ENCODE assay signal across 24 mouse cellular contexts in genomic region chr1:136714077-136714476, GRCm38 (mm10).
A peak's percentile ranks its signal among the peaks of the same experiment; 100 is the strongest.
DNase-seq lines count a peak whose midpoint lies in the region; ATAC-seq and TF ChIP-seq lines count a peak whose summit lies in the region.
"Had no signal": no experiment of that assay in that cellular context is flagged by ENCODE, and none has a peak within 500 bp of the region (broad histone marks: within the 10 kb centered on the region; RNA-seq: fewer than 3 reads in every experiment).

No protein-coding gene starts in this region.

- peak; percentile 75 for ATAC-seq in forebrain, postnatal 0 days
- ATAC-seq in forebrain, embryonic 13.5 days: no peak
- no peak for ATAC-seq in midbrain, embryonic 11.5 days (ENCODE audit: low FRiP score)
- ATAC-seq in midbrain, embryonic 14.5 days (ENCODE audit: low FRiP score, low TSS enrichment): no peak
- ATAC-seq: CD4-positive, CD25-positive, alpha-beta regulatory T cell, adult 4 months; hindbrain, embryonic 16.5 days; intestine, embryonic 16.5 days; Patski had no signal

- no peaks in the 10 kb centered on the region for H3K27me3 ChIP-seq in forebrain, postnatal 0 days (ENCODE audit: insufficient read depth, low read length)
- H3K27me3 ChIP-seq in forebrain, embryonic 13.5 days: no peaks in the 10 kb centered on the region
- no peaks in the 10 kb centered on the region for H3K27me3 ChIP-seq in midbrain, embryonic 11.5 days (ENCODE audit: control insufficient read depth, insufficient read depth, low read length)
- H3K27me3 ChIP-seq in midbrain, embryonic 14.5 days (ENCODE audit: control insufficient read depth, insufficient read depth, low read length): no peaks in the 10 kb centered on the region
- H3K27me3 ChIP-seq in embryonic facial prominence, embryonic 10.5 days (replicated peaks; ENCODE audit: low read depth, poor library complexity, severe bottlenecking): no peaks in the 10 kb centered on the region
- H3K27me3 ChIP-seq: forebrain, embryonic 12.5 days; limb, embryonic 12.5 days; liver, embryonic 13.5 days; Patski; stomach, embryonic 15.5 days had no signal

- DNase-seq in forebrain, postnatal 0 days: peak; percentile 35
- DNase-seq in midbrain, embryonic 11.5 days (ENCODE audit: low spot score, missing footprints): peak; percentile 53
- DNase-seq in midbrain, embryonic 14.5 days: no peak
- DNase-seq in left cerebral cortex, adult 2 months (ENCODE audit: extremely low spot score in 1 of 2, low spot score in 2 of 2): peak in 1 of 2 experiments; percentile 50
- peak; percentile 36 to 68 for DNase-seq in right cerebral cortex, postnatal 36 days (ENCODE audit: low spot score in 2 of 2)
- DNase-seq in kidney, postnatal 36 days: no peak
- DNase-seq in embryonic facial prominence, embryonic 10.5 days (ENCODE audit: low spot score): no peak
- DNase-seq: adrenal gland, postnatal 10 days; cerebellum, adult 2 months; cerebellum, postnatal 36 days; gastrocnemius, postnatal 25 days; liver, embryonic 13.5 days; lung, embryonic 14.5 days; lung, postnatal 36 days; thymus, adult 2 months had no signal

- no peak overlapping the region for H3K4me2 ChIP-seq in forebrain, postnatal 0 days (ENCODE audit: low read depth)
- no peak overlapping the region for H3K4me2 ChIP-seq in forebrain, embryonic 13.5 days
- no peak overlapping the region for H3K4me2 ChIP-seq in midbrain, embryonic 11.5 days
- H3K4me2 ChIP-seq in midbrain, embryonic 14.5 days (ENCODE audit: low read length): no peak overlapping the region
- H3K4me2 ChIP-seq: forebrain, embryonic 12.5 days; kidney, embryonic 15.5 days; limb, embryonic 12.5 days; liver, embryonic 13.5 days; lung, embryonic 14.5 days; stomach, embryonic 15.5 days had no signal

- 58% methylated on average over 4 of the region's 4 CpGs for WGBS in forebrain, postnatal 0 days
- WGBS in forebrain, embryonic 13.5 days: 89% methylated on average over 4 of the region's 4 CpGs
- 90% methylated on average over 4 of the region's 4 CpGs for WGBS in midbrain, embryonic 11.5 days
- 69% methylated on average over 4 of the region's 4 CpGs for WGBS in midbrain, embryonic 14.5 days
- 91% methylated on average over 4 of the region's 4 CpGs for WGBS in embryonic facial prominence, embryonic 10.5 days

- H3K36me3 ChIP-seq in forebrain, postnatal 0 days (ENCODE audit: insufficient read depth): no peaks in the 10 kb centered on the region
- no peaks in the 10 kb centered on the region for H3K36me3 ChIP-seq in forebrain, embryonic 13.5 days (ENCODE audit: poor library complexity, severe bottlenecking)
- no peaks in the 10 kb centered on the region for H3K36me3 ChIP-seq in midbrain, embryonic 11.5 days (ENCODE audit: control insufficient read depth, insufficient read depth, low read length)
- no peaks in the 10 kb centered on the region for H3K36me3 ChIP-seq in midbrain, embryonic 14.5 days (ENCODE audit: control insufficient read depth, insufficient read depth, low read length)
- H3K36me3 ChIP-seq in embryonic facial prominence, embryonic 10.5 days (replicated peaks): no peaks in the 10 kb centered on the region
- H3K36me3 ChIP-seq: forebrain, embryonic 12.5 days; kidney, embryonic 15.5 days; limb, embryonic 12.5 days; liver, embryonic 13.5 days; stomach, embryonic 15.5 days had no signal

- H3K9me3 ChIP-seq in forebrain, postnatal 0 days (ENCODE audit: low read length): no peaks in the 10 kb centered on the region
- no peaks in the 10 kb centered on the region for H3K9me3 ChIP-seq in forebrain, embryonic 13.5 days (replicated peaks)
- H3K9me3 ChIP-seq in midbrain, embryonic 11.5 days (ENCODE audit: control insufficient read depth, low read length): no peaks in the 10 kb centered on the region
- no peaks in the 10 kb centered on the region for H3K9me3 ChIP-seq in midbrain, embryonic 14.5 days (ENCODE audit: control insufficient read depth, low read length)
- H3K9me3 ChIP-seq in embryonic facial prominence, embryonic 10.5 days: no peaks in the 10 kb centered on the region
- H3K9me3 ChIP-seq: forebrain, embryonic 12.5 days; kidney, embryonic 15.5 days; limb, embryonic 12.5 days; liver, embryonic 13.5 days; stomach, embryonic 15.5 days had no signal

- no peak overlapping the region for H3K4me3 ChIP-seq in forebrain, postnatal 0 days (ENCODE audit: low read depth, low read length)
- H3K4me3 ChIP-seq in forebrain, embryonic 13.5 days: no peak overlapping the region
- H3K4me3 ChIP-seq in midbrain, embryonic 11.5 days (ENCODE audit: low read depth, low read length): no peak overlapping the region
- no peak overlapping the region for H3K4me3 ChIP-seq in midbrain, embryonic 14.5 days (replicated peaks; ENCODE audit: low read depth, low read length)
- H3K4me3 ChIP-seq in left cerebral cortex, adult 2 months: no peak overlapping the region
- H3K4me3 ChIP-seq in embryonic facial prominence, embryonic 10.5 days: no peak overlapping the region
- H3K4me3 ChIP-seq: forebrain, embryonic 12.5 days; kidney, embryonic 15.5 days; limb, embryonic 12.5 days; liver, embryonic 13.5 days; stomach, embryonic 15.5 days had no signal

- intact Hi-C loops in left cerebral cortex, adult 2 months (cut with DNase I): loop anchor here (2.0 to 5.0 kb wide), 2 partner anchors 29 to 87 kb away; no protein-coding TSS in a partner anchor

- 0 out of 2 replicates have a peak, but pooled peaks cover 3% of the 10 kb centered on the region for H3K4me1 ChIP-seq in forebrain, postnatal 0 days (ENCODE audit: insufficient read depth)
- H3K4me1 ChIP-seq in forebrain, embryonic 13.5 days: no peaks in the 10 kb centered on the region
- H3K4me1 ChIP-seq in midbrain, embryonic 11.5 days (ENCODE audit: control insufficient read depth, insufficient read depth, low read length): no peaks in the 10 kb centered on the region
- 0 out of 2 replicates have a peak, but pooled peaks cover 4% of the 10 kb centered on the region for H3K4me1 ChIP-seq in midbrain, embryonic 14.5 days (ENCODE audit: control insufficient read depth, insufficient read depth, low read length)
- peaks cover 7% of the 10 kb centered on the region for H3K4me1 ChIP-seq in embryonic facial prominence, embryonic 10.5 days
- H3K4me1 ChIP-seq: forebrain, embryonic 12.5 days had no signal

- TF ChIP-seq CTCF in forebrain, postnatal 0 days (IDR thresholded peaks at IDR 0.05; ENCODE audit: low read depth): no peak
- no peak for TF ChIP-seq CTCF in left cerebral cortex, adult 2 months (IDR thresholded peaks at IDR 0.05)

- peak overlapping the region; percentile 40; the same call in 1 of the 2 replicates for H3K27ac ChIP-seq in forebrain, postnatal 0 days (ENCODE audit: low read depth, low read length)
- no peak overlapping the region for H3K27ac ChIP-seq in forebrain, embryonic 13.5 days
- H3K27ac ChIP-seq in midbrain, embryonic 11.5 days (ENCODE audit: low read depth, low read length): no peak overlapping the region
- H3K27ac ChIP-seq in midbrain, embryonic 14.5 days (replicated peaks; ENCODE audit: low read depth, low read length): no peak overlapping the region
- peak overlapping the region; percentile 79 for H3K27ac ChIP-seq in left cerebral cortex, adult 2 months
- H3K27ac ChIP-seq in embryonic facial prominence, embryonic 10.5 days (replicated peaks): no peak overlapping the region
- H3K27ac ChIP-seq: forebrain, embryonic 12.5 days; kidney, embryonic 15.5 days; limb, embryonic 12.5 days; liver, embryonic 13.5 days; stomach, embryonic 15.5 days had no signal

- H3K9ac ChIP-seq in forebrain, postnatal 0 days: no peak overlapping the region
- no peak overlapping the region for H3K9ac ChIP-seq in forebrain, embryonic 13.5 days
- no peak overlapping the region for H3K9ac ChIP-seq in midbrain, embryonic 11.5 days (ENCODE audit: low read length)
- H3K9ac ChIP-seq in midbrain, embryonic 14.5 days (replicated peaks; ENCODE audit: low read length): no peak overlapping the region
- H3K9ac ChIP-seq: forebrain, embryonic 12.5 days; kidney, embryonic 15.5 days; limb, embryonic 12.5 days; liver, embryonic 13.5 days; lung, embryonic 14.5 days; stomach, embryonic 15.5 days had no signal

Comparison
In these comparisons a context has a peak if more than half of its experiments do, and no peak if none do; other contexts are left out.
1. DNase-seq: peak in forebrain, postnatal 0 days (single experiment), midbrain, embryonic 11.5 days (single experiment) and right cerebral cortex, postnatal 36 days (2 of 2); none in midbrain, embryonic 14.5 days (single experiment), kidney, postnatal 36 days (0 of 2) and embryonic facial prominence, embryonic 10.5 days (single experiment).
2. H3K27ac ChIP-seq: peak in forebrain, postnatal 0 days (single experiment) and left cerebral cortex, adult 2 months (single experiment); none in forebrain, embryonic 13.5 days (single experiment), midbrain, embryonic 11.5 days (single experiment), midbrain, embryonic 14.5 days (single experiment) and embryonic facial prominence, embryonic 10.5 days (single experiment).